Mouse (Mus musculus): ENCODE results near the gene Cers1.

- no peak for TF ChIP-seq HCFC1 (IDR thresholded peaks at IDR 0.05; ENCODE audit: borderline replicate concordance, insufficient read depth, low read length)
- TF ChIP-seq ZNF384 (IDR thresholded peaks at IDR 0.05; ENCODE audit: low read depth, low read length): no peak
Measured at GRCm38 (mm10) chr8:70329124-70329834, 13.7 kb downstream of the Cers1 start, which contains the start of gene Gdf1.
